Mouse (Mus musculus) embryonic facial prominence, embryonic 15.5 days (tissue): Measurements from ENCODE around the gene Tspo2. TPM values are rescaled to one million over a fixed set of nuclear protein-coding genes. Genes with fewer than 3 reads are reported as not detected.
"Not testable (repeated sequence)": the region's sequence is repeated elsewhere in the genome, so short reads cannot be mapped to it uniquely, and the experiment has no call there.

Experiments used
- ATAC-seq: fragments of 200-750 bp; cut with Nextera tagmentation; 2 replicates; pipeline ENCODE4 v1.8.0; 2017; ENCODE audit warnings: low read depth, moderate TSS enrichment; ENCODE audit not compliant: insufficient number of reproducible peaks, low FRiP score, low TSS enrichment
- H3K27ac ChIP-seq: fragments of 300-500 bp; sonication (generic); replicated peaks from 2 replicates; pipeline ENCODE4 v1.5.1; 2015; ENCODE audit warnings: mild to moderate bottlenecking, inconsistent platforms
- H3K27me3 ChIP-seq: fragments of 300-500 bp; sonication (generic); 2 replicates; pipeline ENCODE4 v1.6.1; 2015; ENCODE audit warnings: inconsistent platforms
- H3K36me3 ChIP-seq: fragments of 300-500 bp; sonication (generic); 2 replicates; pipeline ENCODE4 v1.6.1; 2015; ENCODE audit warnings: mild to moderate bottlenecking, inconsistent platforms
- H3K4me1 ChIP-seq: fragments of 300-500 bp; sonication (generic); 2 replicates; pipeline ENCODE4 v1.6.1; 2015; ENCODE audit warnings: inconsistent platforms
- H3K4me2 ChIP-seq: fragments of 300-500 bp; sonication (generic); replicated peaks from 2 replicates; pipeline ENCODE4 v1.6.1; 2015; ENCODE audit warnings: mild to moderate bottlenecking, inconsistent platforms
- H3K4me3 ChIP-seq: fragments of 300-500 bp; sonication (generic); replicated peaks from 2 replicates; pipeline ENCODE4 v1.5.1; 2015; ENCODE audit warnings: mild to moderate bottlenecking, inconsistent platforms
- H3K9ac ChIP-seq: fragments of 300-500 bp; sonication (generic); 2 replicates; pipeline ENCODE4 v1.6.1; 2015; ENCODE audit warnings: inconsistent platforms
- H3K9me3 ChIP-seq: fragments of 300-500 bp; sonication (generic); replicated peaks from 2 replicates; pipeline ENCODE4 v1.6.1; 2016; ENCODE audit warnings: inconsistent platforms
- WGBS: fragments of 180-500 bp; shearing (Covaris S2); methylation state at CpG from one replicate; pipeline ENCODE4 v1.1.7; 2015; 5-methylcytosine and 5-hydroxymethylcytosine counted together
- polyA plus RNA-seq: library from polyadenylated mRNA; unstranded; fragments of >200 nt; fragmentation: Nextera tagmentation; extraction: Ambion mirVana; gene quantifications from 2 replicates; pipeline ENCODE4 v1.2.1, GENCODE M21; 2015

Gene Tspo2
- 1.6 and 2.4 TPM in 2 replicates for polyA plus RNA-seq

- no peak for ATAC-seq
- Histone ChIP-seq H3K9me3 (no peaks in the 10 kb centered on the region), H3K4me1 (no peaks in the 10 kb centered on the region), H3K36me3 (no peaks in the 10 kb centered on the region), H3K4me2 (no peak within 1 kb of the TSS), H3K27ac (no peak within 1 kb of the TSS), H3K4me3 (no peak within 1 kb of the TSS), H3K27me3 (no peaks in the 10 kb centered on the region), H3K9ac (no peak within 1 kb of the TSS)
- WGBS, result 58% methylated on average over 7 of the region's 7 CpGs
These were observed at the start of gene Tspo2 for GRCm38 (mm10) chr17:48451353-48451675. Gene Tspo2 (minus strand): TSS chr17:48451522.

- 83% methylated on average over 7 of the region's 7 CpGs for WGBS
These were observed 49.6 kb upstream of the Tspo2 start for GRCm38 (mm10) chr17:48500846-48501445.

DNA sequence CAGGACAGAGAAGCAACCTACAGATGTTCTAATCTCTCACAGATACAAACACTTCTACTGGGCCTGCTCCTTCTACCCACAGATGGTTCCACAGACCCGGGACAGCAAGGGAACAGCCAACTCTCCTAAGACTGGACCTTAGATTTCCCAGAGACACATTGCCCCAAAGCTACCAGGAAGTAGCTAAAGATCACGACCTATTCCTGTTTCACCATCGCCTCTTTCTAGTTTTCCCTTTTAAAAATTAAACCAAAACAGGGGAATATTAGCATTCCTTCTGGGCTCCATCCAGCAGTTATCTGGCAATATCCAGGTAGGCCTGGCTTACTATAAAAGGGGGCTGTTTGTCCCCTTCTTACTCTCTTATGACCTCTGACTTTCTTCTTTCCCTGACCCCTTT lies 46.7 kb upstream of the Tspo2 start:
- no peak overlapping the region for H3K27ac ChIP-seq
- H3K9me3 ChIP-seq, result no peaks in the 10 kb centered on the region
- no peaks in the 10 kb centered on the region for H3K27me3 ChIP-seq
- no peak overlapping the region for H3K4me2 ChIP-seq
- H3K9ac ChIP-seq, result no peak overlapping the region
- no peak overlapping the region for H3K4me3 ChIP-seq
- WGBS, result 70% methylated on average over 3 of the region's 3 CpGs
- ATAC-seq, result no peak
- H3K4me1 ChIP-seq, result no peaks in the 10 kb centered on the region
- no peaks in the 10 kb centered on the region for H3K36me3 ChIP-seq

More at GRCm38 (mm10) chr17:48500846-48501445, 49.6 kb upstream of the Tspo2 start:
- Histone ChIP-seq H3K4me2 (no peak overlapping the region), H3K27ac (no peak overlapping the region), H3K4me1 (no peaks in the 10 kb centered on the region), H3K9me3 (no peaks in the 10 kb centered on the region), H3K9ac (no peak overlapping the region), H3K36me3 (no peaks in the 10 kb centered on the region), H3K27me3 (no peaks in the 10 kb centered on the region), H3K4me3 (no peak overlapping the region)
- ATAC-seq, result no peak

DNA sequence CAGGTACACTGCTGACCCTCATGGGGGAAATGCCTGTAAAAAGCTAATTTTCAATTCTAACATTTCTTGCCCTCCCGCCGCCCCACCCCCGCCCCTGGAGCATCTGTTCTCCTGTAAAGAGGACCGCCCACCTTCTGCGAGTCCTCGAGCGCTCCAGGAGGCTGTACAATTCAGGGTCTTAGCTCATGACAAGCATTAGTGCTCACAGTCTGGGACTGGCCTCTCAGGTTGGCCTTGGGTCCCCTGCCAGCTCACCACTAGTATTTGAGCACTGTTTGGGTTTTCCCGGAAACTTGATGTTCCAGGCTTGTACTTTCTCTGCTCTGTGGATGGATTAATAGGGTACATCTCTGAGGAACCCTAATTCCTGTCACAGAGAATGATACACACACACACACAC lies 42.7 kb upstream of the Tspo2 start:
- ATAC-seq, result no peak
- H3K27ac ChIP-seq, result no peak overlapping the region
- H3K9ac ChIP-seq, result no peak overlapping the region
- H3K4me3 ChIP-seq, result no peak overlapping the region
- 70% methylated on average over 8 of the region's 8 CpGs for WGBS
- H3K4me2 ChIP-seq, result no peak overlapping the region
- no peaks in the 10 kb centered on the region for H3K4me1 ChIP-seq
- H3K9me3 ChIP-seq, result no peaks in the 10 kb centered on the region
- H3K27me3 ChIP-seq, result no peaks in the 10 kb centered on the region
- H3K36me3 ChIP-seq, result no peaks in the 10 kb centered on the region

DNA sequence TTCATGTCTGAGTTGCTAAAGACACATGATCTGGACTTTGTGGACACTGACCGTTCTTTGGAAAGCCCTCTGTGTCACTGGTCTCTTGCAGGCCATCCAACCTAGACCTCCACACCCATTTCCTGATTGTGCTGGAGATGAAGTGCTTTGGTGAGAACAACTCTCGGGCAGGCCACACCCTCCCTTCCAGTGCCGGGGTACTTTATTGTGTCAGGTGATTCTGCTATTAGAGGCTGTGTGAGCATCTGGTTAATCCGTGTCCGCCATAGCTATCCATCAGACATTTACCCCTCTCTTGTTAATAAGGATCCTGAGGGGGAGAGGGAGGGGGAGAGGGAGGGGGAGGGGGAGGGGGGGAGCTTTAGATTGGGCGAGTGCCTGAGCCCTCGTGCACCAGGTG lies 42.3 kb upstream of the Tspo2 start:
- Histone ChIP-seq H3K27ac (no peak overlapping the region), H3K27me3 (no peaks in the 10 kb centered on the region), H3K9me3 (no peaks in the 10 kb centered on the region), H3K9ac (no peak overlapping the region), H3K4me1 (no peaks in the 10 kb centered on the region), H3K4me3 (no peak overlapping the region), H3K4me2 (no peak overlapping the region), H3K36me3 (no peaks in the 10 kb centered on the region)
- WGBS, result 45% methylated on average over 7 of the region's 7 CpGs
- ATAC-seq, result no peak

DNA sequence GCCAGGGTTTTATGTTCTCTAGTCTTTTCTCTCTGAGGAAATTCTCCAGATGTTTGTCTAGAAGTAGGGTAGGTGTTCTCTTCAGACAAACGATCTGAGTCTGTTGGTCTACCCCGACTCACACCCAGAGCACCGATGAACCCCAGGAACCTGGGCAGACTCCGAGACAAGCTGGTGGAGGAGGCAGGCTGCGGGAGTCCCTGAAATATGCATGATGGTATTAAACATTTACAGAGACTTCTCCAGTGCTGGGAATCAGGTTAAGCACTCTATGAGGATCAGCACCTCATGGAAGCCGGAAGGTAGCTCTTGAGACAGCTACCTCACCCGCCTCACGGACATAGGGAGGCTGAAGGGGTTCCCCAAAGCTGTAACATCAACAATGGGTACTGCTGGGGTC lies 41.3 kb upstream of the Tspo2 start:
- no peak overlapping the region for H3K9ac ChIP-seq
- no peaks in the 10 kb centered on the region for H3K4me1 ChIP-seq
- no peaks in the 10 kb centered on the region for H3K36me3 ChIP-seq
- no peaks in the 10 kb centered on the region for H3K27me3 ChIP-seq
- no peak for ATAC-seq
- WGBS, result 88% methylated on average over 8 of the region's 8 CpGs
- H3K9me3 ChIP-seq, result no peaks in the 10 kb centered on the region
- H3K4me3 ChIP-seq, result no peak overlapping the region
- no peak overlapping the region for H3K27ac ChIP-seq
- no peak overlapping the region for H3K4me2 ChIP-seq

DNA sequence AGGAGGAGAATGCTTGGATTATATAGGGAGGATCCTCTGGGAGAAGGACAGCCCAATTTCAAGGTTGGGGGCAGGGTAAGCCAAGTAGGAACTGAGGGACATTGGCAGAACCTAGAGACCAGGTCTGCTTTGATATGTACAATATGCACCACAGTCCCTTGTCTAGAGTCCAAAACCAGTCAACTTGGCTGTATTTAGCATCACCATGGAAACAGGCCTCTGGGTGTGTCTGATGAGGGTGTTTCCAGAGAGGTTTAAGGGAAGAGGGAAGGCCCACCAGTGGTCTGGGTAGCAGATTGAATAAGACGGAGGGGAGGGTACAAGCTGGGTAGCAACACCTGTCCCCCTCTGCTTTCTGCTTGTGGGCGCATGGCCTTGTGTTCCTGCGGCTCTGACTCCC lies 38.1 kb upstream of the Tspo2 start:
- no peaks in the 10 kb centered on the region for H3K4me1 ChIP-seq
- no peak for ATAC-seq
- H3K36me3 ChIP-seq, result no peaks in the 10 kb centered on the region
- no peak overlapping the region for H3K9ac ChIP-seq
- no peak overlapping the region for H3K4me2 ChIP-seq
- no peak overlapping the region for H3K27ac ChIP-seq
- no peak overlapping the region for H3K4me3 ChIP-seq
- H3K27me3 ChIP-seq, result no peaks in the 10 kb centered on the region
- H3K9me3 ChIP-seq, result no peaks in the 10 kb centered on the region
- WGBS, result 80% methylated on average over 3 of the region's 3 CpGs

DNA sequence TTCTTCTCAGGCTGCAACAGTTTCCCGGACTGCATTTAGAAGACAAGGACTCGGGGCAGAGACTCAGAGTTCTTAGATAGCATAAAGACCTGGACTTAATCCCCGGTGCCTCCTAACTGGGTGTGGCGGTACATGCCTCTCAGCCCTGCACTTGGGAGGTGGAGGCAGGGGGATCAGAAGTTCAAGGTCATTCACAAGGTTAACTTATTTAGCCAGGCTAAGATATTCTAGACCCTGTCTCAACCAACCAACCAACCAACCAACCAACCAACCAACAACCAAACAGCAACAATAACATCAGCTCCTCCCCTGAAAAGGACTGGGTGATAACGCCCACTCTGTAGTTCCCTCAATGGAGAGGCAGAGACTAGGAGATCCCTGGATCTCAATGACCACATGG lies 32.9 kb upstream of the Tspo2 start:
- H3K27ac ChIP-seq, result no peak overlapping the region

GRCm38 (mm10) chr17:48483764-48484163 lies 32.4 kb upstream of the Tspo2 start:
- H3K4me1 ChIP-seq, result no peaks in the 10 kb centered on the region
- no peak overlapping the region for H3K4me2 ChIP-seq
- H3K4me3 ChIP-seq, result no peak overlapping the region
- no peak for ATAC-seq
- 74% methylated on average over 5 of the region's 5 CpGs for WGBS
- no peak overlapping the region for H3K9ac ChIP-seq
- no peaks in the 10 kb centered on the region for H3K36me3 ChIP-seq
- H3K27me3 ChIP-seq, result no peaks in the 10 kb centered on the region
- no peaks in the 10 kb centered on the region for H3K9me3 ChIP-seq
- H3K27ac ChIP-seq, result no peak overlapping the region

More for the DNA sequence above, 32.9 kb upstream of the Tspo2 start:
- WGBS, result 92% methylated on average over 5 of the region's 5 CpGs
- Histone ChIP-seq H3K4me3 (no peak overlapping the region), H3K4me2 (no peak overlapping the region), H3K9ac (no peak overlapping the region), H3K27me3 (no peaks in the 10 kb centered on the region), H3K4me1 (no peaks in the 10 kb centered on the region), H3K36me3 (no peaks in the 10 kb centered on the region), H3K9me3 (no peaks in the 10 kb centered on the region)
- ATAC-seq, result no peak

DNA sequence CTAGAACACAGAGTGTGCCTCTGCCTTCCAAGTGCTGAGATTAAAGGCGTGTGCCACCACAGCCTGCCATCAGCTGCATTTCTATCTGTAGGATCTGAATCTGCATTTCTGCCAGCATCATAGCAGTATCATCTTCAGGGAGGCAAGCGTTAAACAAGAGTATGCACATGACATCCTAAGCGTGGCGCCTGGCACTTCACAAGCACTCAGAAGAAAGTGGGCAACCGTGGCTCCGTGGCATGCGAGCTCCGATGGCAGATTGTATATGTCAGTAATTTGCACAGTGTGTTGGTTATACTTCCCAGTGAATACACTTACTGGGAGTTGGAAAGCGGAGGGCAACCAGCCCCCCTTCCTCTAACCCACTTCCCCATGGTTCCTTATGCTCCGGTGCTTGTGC lies 28.6 kb upstream of the Tspo2 start:
- no peaks in the 10 kb centered on the region for H3K9me3 ChIP-seq
- H3K27ac ChIP-seq, result no peak overlapping the region
- no peak overlapping the region for H3K4me2 ChIP-seq
- 76% methylated on average over 10 of the region's 10 CpGs for WGBS
- H3K27me3 ChIP-seq, result no peaks in the 10 kb centered on the region
- no peak for ATAC-seq
- no peaks in the 10 kb centered on the region for H3K36me3 ChIP-seq
- H3K4me1 ChIP-seq, result no peaks in the 10 kb centered on the region
- H3K9ac ChIP-seq, result no peak overlapping the region
- H3K4me3 ChIP-seq, result no peak overlapping the region

DNA sequence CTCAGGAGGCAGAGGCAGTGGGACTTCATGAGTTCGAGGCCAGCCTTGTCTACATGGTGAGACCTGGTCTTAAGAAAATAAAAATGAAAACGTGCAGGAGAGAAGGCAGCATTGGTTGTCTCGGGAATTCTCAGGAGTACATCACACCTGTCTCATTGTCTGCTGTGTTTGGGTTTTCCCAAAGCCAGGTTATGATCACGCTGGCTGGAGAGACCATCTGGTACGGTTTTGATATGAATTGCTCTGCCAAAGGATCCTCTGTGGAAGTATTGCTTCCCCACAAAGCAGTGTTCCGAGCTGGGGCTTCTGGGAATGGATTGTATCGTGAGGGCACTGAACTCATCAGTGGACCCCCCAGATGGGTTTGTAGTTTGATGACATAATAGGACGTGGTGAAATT lies 24.1 kb upstream of the Tspo2 start:
- no peak overlapping the region for H3K9ac ChIP-seq
- H3K4me2 ChIP-seq, result no peak overlapping the region
- H3K36me3 ChIP-seq, result no peaks in the 10 kb centered on the region
- H3K9me3 ChIP-seq, result no peaks in the 10 kb centered on the region
- H3K4me1 ChIP-seq, result no peaks in the 10 kb centered on the region
- ATAC-seq, result no peak
- no peaks in the 10 kb centered on the region for H3K27me3 ChIP-seq
- WGBS, result 78% methylated on average over 8 of the region's 8 CpGs
- H3K27ac ChIP-seq, result no peak overlapping the region
- H3K4me3 ChIP-seq, result no peak overlapping the region

DNA sequence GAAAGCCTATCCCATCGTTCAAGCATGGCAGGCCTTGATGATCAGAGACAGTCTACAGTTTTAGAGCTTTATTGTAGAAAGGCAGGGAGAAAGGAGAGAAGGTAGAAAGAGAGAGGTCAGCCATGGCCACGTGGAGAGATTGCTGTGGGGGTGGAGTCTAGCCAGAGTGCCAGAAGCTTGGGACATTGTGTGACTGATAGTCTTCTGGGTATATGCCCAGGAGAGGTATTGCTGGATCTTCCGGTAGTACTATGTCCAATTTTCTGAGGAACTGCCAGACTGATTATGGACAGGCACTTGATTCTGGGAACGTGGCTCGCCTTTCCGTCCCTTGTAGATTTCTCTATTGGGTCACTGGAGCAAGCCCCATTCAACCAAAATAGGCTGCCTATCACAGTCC lies 23.0 kb upstream of the Tspo2 start:
- not testable (repeated sequence) for H3K27ac ChIP-seq, ATAC-seq, H3K4me3 ChIP-seq, H3K9me3 ChIP-seq, H3K4me2 ChIP-seq, H3K9ac ChIP-seq, H3K27me3 ChIP-seq, H3K4me1 ChIP-seq, H3K36me3 ChIP-seq
- 89% methylated on average over 6 of the region's 6 CpGs for WGBS
